Mouse (Mus musculus) kidney, adult 18-20 months (tissue): Measurements from ENCODE around the gene Rassf9.

ENCODE experiments used
- DNase-seq: peaks from one replicate; pipeline ENCODE4 v3.0.0; 2021

The Rassf9 gene

GRCm38 (mm10) chr10:102511807-102512461 lies at the start of gene Rassf9:
Gene Rassf9, plus strand, starts transcription at chr10:102512222.
- DNase-seq: peak; percentile 58

DNA sequence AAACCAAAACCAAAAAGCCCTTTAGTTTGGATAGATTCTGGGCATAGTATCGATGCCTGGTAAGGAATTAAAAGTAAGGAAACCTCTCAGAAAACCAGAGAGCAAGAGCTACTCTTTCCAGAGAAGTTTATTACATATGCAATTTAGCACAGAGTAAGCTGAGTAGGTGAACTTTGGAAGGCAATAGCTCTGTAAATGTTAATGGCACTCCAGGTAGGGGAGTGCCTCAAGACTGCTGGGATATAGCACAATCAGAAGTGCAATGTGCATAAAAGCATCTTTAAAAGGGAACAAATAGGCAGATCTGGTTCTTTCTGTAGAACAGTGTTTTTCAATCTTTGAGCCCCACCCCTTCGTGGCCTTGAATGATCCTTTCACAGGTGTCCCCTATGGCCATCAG lies 42.6 kb upstream of the Rassf9 start:
- no peak for DNase-seq

- no peak for DNase-seq
Measured at GRCm38 (mm10) chr10:102490386-102490785, 21.6 kb upstream of the Rassf9 start, which contains the start of gene Nts. Gene Nts, minus strand, starts transcription at chr10:102490486.

GRCm38 (mm10) chr10:102491792-102492191 lies 20.2 kb upstream of the Rassf9 start:
- peak; percentile 49 for DNase-seq

GRCm38 (mm10) chr10:102498754-102499153 lies 13.3 kb upstream of the Rassf9 start:
- no peak for DNase-seq

DNA sequence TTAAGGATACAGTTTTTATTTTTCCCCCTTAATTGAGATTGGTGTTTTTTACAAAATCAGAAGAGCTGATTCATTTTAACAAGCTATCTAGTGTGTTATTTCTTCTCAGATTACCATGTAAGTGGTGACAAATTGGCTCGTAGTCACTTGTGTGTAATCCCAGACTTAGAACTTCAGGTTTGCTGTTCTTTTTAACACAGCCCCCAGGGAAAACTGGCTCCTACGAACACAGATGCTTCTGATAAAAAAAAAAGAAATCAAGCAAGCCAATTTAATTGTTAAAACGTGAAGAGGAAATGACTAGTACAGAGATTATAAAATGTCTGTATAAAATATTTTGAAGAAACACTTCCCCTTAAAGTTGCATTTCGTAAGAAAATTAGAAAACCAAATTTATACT lies 4.6 kb upstream of the Rassf9 start:
- DNase-seq: no peak

DNA sequence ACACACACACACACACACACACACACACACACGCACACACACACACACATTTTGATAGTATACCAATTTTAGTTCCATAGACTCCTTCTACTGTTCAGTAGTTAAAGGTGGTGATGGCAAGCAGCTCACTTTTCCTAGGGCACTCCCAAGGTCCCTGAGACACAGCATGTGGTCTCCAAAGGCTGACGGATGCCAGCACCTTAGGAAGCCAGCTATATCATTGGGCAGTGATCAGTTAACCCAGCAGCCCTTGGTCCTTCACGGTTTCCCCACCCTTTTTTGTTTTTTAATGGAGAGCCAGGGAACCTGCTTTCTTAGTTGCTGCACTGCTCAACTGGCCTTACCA lies 588 bp upstream of the Rassf9 start:
- DNase-seq: no peak

DNA sequence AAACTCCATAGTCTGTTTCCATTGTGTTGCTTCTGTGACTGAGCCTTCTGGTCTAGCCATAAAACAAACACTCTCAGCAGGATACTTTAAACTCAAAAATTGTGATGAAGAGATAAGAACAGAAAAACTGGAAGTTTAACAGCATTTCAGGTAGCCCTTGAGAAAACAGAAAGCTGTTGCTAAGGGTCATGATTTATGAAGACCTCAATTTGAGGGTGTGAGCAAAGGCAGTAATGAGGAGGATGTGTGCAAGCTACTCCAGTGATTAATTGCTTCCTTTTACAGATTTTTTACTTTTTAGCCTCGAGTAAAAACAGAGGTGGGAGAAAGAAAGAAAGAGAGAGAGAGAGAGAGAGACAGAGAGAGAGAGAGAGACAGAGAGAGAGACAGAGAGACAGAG lies 2.1 kb downstream of the Rassf9 start:
- DNase-seq: no peak

- no peak for DNase-seq
Measured at GRCm38 (mm10) chr10:102527901-102528300, 15.9 kb downstream of the Rassf9 start.

DNA sequence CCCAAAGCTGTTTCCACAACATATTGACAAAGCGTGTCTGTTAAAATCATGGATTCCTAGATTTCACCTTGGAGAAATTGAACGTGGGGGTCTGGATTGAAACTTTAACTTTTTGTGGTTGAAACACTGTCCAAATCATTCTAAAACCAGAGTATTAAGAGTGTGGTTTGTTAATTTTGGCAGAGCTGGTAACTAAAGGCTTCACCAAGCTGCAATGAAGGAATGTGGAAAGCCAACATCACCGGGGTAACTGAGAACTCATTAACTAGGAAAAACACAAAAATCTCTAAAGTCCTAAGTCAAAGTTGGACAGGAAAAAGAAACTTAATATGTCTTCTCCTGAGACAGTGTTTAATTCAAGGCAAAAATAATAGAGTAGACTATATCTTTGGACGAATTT lies 41.9 kb downstream of the Rassf9 start:
- DNase-seq: no peak

DNA sequence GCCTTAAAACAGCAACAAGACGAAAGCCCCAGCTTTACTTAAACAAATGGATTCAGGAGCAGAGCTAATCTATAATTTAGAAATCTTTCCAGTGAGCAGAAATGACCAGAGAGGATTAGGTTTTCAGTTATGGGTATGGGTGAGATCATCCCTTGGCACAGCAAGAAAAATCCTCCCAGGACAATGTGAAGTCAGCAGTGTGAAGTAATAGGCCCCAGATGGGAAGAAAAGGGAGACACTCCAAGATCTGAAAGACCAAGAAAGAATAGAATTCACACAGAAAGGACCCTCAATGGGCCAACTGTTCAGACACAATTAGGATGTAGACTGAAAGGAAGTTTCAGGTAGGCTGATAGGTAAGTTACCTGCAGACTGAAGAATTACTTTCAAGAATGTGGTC lies 50.5 kb downstream of the Rassf9 start:
- DNase-seq: no peak

- no peak for DNase-seq
Measured at GRCm38 (mm10) chr10:102577970-102578369, 65.9 kb downstream of the Rassf9 start.

DNA sequence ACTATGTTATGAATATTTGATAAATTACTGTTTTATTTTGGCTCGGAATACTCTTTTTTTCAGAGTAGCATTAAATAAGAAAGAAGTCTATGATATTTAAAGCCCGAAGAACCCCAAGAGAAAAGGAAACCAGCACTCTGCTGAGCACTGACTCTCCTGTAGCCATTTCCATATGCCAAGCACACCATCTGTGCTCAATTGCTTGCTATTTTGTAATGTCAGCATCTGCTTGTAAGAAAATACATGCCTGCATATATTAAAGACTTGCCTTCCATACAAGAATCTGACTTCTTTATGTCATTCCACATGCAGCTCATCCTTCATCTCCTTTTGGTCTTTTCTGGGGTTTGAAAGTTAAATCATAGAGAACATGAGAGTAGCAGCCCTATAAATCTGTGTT lies 82.3 kb downstream of the Rassf9 start:
- DNase-seq: no peak
